Mouse (Mus musculus): ENCODE results near the gene Dgki.

DNA sequence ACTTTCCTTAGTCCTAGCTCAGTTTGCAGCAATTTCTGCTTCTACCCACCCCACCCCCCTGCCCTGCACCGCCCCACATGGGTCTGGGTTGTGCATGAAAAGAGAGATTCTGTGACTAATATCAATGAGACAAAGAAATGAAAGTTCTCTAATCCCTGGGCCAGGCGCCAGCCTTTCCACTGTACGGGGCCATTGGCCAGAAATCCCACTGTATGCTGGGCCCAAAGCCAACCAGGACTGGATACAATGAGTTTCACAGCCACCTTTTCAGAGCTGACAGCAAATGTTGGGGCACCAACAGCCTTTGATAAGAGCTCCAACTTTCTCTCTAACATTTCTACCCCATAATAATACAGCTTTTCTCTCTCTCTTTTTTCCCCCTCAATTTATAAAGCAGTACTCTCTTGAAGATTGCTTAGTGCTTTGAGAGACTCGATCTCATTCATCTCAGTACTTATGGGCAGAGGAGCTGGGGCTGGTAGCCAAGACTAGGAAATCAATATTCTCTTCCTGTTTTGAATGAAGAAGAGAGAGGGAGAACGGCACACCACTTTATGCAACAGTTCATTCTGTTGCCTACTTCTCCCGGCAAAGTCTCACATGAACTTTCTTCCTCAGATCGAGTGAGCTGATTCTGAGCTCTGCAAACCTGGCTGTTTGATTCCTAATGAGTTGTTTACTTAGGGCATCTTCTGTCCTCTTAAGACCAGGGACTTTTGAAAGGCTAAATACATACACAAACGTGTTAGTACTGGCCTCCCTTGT is 480.8 kb downstream of the Dgki start:
- TF ChIP-seq CTCF (IDR thresholded peaks at IDR 0.05; ENCODE audit: low read depth) (no peak), EP300 (IDR thresholded peaks at IDR 0.05; ENCODE audit: low read depth) (no peak)

Measured in liver, embryonic 14.5 days (tissue).